Mouse (Mus musculus): ENCODE measurements around the gene Slf2.

DNA sequence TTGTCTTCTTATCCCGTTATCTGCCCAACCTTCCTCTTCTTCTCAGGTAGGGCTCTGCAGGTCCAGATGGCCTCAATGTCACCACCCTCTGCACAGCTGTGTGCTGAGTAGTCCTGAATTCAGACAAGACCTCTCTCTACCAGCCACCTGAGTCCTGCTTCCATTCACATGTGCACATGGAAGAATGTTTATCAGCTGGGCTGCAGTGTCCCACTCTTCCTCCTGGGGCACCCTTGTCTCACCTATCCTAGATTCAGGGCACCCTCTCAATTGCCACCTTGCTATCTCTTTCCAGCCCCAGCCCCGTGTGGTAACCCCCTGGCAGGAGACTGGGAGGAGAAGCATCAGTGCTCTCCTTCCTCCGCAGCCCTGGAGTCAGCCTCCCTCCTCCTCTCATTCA, 71.3 kb downstream of the Slf2 start:
- TF ChIP-seq GATA1 (IDR thresholded peaks at IDR 0.05; ENCODE audit: borderline replicate concordance, low read length) (no peak), FLI1 (IDR thresholded peaks at IDR 0.05; ENCODE audit: low read length) (no peak)

Measured in megakaryocyte, embryonic 14.5 days (primary cell).